Mouse (Mus musculus): ENCODE data around the gene Rel. TPM values are rescaled to one million over a fixed set of nuclear protein-coding genes. Genes with fewer than 3 reads are reported as not detected.
"Not testable (repeated sequence)": the region's sequence is repeated elsewhere in the genome, so short reads cannot be mapped to it uniquely, and the experiment has no call there.

Gene Rel
- polyA plus RNA-seq, 1 experiment from 2014 or later, result 1.3 TPM

DNA sequence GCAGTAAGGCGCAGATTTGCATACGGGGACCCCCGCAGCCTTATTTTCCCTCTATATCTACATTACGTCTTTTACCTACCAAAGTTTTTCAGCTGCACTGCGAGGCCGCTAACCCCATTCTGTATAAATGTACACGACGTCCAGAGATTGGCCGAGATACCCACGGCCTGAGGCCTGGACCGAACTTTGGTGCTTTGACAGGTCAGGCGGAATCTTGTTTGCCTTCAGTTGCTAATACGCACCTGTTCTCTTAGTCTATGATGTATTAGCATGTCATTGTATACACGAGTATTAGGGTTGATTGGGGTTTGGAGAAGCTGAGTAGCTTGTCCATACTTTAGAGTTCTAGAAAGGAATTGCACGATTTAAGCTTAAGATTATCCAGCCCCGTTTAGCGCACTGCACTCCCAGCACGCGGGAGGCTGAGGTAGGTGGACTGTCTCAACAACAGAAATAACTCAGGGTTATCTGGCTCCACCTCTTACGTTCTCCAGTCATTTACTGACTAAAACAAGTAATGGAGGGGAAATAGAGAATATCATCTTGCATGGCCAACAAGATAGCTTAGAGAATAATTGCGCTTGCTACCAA is 832 bp upstream of the Rel start:
- Histone ChIP-seq H3K4me3 (replicated peaks) (peak overlapping the region; percentile 81), H3K36me3 (no peaks in the 10 kb centered on the region), H3K4me1 (no peaks in the 10 kb centered on the region), H3K27ac (peak overlapping the region; percentile 98), H3K9me3 (no peaks in the 10 kb centered on the region), H3K27me3 (replicated peaks) (no peaks in the 10 kb centered on the region), H3K9ac (peak overlapping the region; percentile 62), H3K4me2 (peak overlapping the region; percentile 65)
- no peak; the same call in 1 of the 2 replicates for ATAC-seq (ENCODE audit: insufficient read depth, low FRiP score, low read depth)
- WGBS, result 7% methylated on average over 21 of the region's 21 CpGs

DNA sequence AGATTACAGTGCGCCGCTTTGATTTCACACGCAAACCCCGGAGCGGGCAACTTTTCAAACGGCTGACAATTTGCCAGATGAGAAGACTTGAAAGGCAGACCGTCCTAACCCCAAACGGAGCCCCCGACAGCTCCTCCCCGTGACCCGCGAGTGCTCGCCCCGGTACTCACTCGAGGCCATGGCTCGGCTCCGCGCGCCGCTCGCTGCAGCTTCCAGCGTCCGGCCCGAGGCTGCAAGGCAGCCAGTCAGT is 335 bp downstream of the Rel start:
- Histone ChIP-seq H3K4me3 (replicated peaks) (peak overlapping the region; percentile 81), H3K9ac (peak overlapping the region; percentile 62), H3K36me3 (no peaks in the 10 kb centered on the region), H3K4me2 (peak overlapping the region; percentile 65), H3K27me3 (replicated peaks) (no peaks in the 10 kb centered on the region), H3K9me3 (no peaks in the 10 kb centered on the region), H3K27ac (peak overlapping the region; percentile 98), H3K4me1 (no peaks in the 10 kb centered on the region)
- no peak for ATAC-seq (ENCODE audit: insufficient read depth, low FRiP score, low read depth)
- WGBS, result under 1% methylated on average over 24 of the region's 24 CpGs

DNA sequence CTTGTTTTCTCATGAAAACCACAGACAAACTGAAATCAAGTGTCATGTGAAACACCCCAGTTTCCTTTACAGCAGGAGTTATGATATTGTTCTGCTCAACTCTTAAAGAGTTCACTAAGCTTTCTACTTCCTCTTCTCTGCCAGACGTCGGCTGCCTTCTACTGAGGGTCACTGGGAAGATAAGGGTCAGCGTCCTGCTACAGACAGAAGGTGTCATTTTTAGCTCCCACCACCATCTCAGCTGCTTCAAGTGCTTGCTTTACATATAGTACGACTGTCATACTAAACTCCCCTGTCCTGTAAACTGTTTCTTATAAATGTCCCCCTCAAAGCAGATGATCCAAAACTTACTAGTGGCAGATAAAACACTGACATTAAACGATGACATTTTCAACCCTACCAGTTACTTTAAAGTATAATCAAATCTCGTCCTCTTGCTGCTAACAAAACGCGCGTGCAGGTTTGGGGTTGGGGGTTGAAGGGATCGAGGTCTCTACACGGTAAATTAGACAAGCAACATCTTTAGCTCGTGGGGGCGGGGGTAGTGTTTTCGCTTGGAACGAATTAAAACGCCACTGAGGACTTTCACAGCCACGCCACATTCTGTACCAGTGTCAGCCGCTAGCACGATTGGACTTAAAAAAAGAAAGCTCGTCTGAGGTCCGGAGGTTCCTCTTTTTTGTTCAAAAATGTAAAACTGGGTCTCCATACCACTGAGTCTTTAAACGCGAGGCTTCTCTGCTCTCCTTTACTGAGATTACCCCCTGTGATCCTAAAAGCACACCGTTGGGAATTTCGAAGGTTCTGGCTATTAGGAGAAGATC is 872 bp downstream of the Rel start:
- Histone ChIP-seq H3K9ac (peak overlapping the region; percentile 62), H3K36me3 (no peaks in the 10 kb centered on the region), H3K4me1 (no peaks in the 10 kb centered on the region), H3K9me3 (no peaks in the 10 kb centered on the region), H3K4me2 (peak overlapping the region; percentile 65), H3K27me3 (replicated peaks) (no peaks in the 10 kb centered on the region), H3K4me3 (replicated peaks) (peak overlapping the region; percentile 81), H3K27ac (peak overlapping the region; percentile 98)
- no peak for ATAC-seq (ENCODE audit: insufficient read depth, low FRiP score, low read depth)
- WGBS, result under 1% methylated on average over 25 of the region's 25 CpGs

DNA sequence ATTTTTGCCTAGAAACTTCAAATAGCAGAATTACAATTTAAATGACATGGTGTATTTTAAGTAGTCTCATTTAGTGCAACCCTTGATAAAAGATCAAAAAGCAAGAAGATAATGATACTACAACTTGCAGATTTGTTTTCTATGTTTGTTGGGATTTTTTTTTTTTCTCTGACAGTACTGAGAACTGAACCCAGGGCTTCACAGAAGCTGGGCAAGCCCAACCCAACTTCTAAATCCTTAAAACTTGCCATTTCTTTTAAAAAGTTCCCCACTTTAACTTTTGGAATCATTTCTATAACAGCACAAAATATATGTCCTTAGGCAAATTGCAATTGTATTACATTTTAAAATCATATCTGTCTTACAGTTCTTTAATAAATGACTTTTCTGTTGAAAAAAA is 1.7 kb downstream of the Rel start:
- no peaks in the 10 kb centered on the region for H3K36me3 ChIP-seq
- no peaks in the 10 kb centered on the region for H3K4me1 ChIP-seq
- ATAC-seq (ENCODE audit: insufficient read depth, low FRiP score, low read depth), result no peak
- H3K9ac ChIP-seq, result no peak overlapping the region
- no peaks in the 10 kb centered on the region for H3K9me3 ChIP-seq
- no peaks in the 10 kb centered on the region for H3K27me3 ChIP-seq (replicated peaks)
- H3K4me3 ChIP-seq (replicated peaks), result no peak overlapping the region
- H3K27ac ChIP-seq, result no peak overlapping the region
- no peak overlapping the region for H3K4me2 ChIP-seq

DNA sequence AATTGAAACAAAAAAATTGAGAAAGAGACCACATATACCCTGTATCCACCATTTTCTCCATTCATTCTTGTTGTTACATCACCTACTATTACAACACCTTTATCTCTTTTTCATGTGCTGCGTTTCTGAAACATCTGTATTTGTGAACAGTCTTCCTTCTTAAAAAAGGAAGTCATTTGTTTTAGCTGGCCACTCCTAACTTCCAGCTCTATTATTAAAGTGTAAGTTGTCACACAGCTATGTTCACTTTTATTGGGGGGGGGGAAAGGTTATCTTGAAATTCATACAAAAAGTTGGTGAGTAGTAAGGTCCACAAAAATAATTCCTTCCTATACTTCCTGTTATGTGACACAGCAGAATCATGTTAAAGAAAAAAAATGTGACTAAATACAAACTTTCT is 2.8 kb downstream of the Rel start:
- WGBS, result 48% methylated on average over 1 of the region's 1 CpGs
- no peak for ATAC-seq (ENCODE audit: insufficient read depth, low FRiP score, low read depth)

DNA sequence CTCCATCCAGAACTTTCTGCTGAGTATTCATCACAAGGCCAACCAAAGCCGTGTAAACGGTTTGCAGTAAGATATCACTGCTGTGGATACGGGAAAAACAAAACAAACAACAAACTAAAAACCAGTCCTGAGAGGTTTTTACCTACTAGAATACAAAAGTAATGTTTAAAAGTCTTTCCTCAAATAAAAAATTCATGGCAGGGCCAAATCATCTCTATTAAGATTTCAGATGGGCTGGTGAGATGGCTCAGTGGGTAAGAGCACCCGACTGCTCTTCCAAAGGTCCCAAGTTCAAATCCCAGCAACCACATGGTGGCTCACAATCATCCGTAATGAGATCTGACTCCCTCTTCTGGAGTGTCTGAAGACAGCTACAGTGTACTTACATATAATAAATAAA is 3.4 kb downstream of the Rel start:
- not testable (repeated sequence) for H3K36me3 ChIP-seq; H3K4me3 ChIP-seq (replicated peaks); ATAC-seq (ENCODE audit: insufficient read depth, low FRiP score, low read depth); H3K27ac ChIP-seq; H3K4me1 ChIP-seq; H3K27me3 ChIP-seq (replicated peaks); H3K4me2 ChIP-seq; H3K9me3 ChIP-seq; H3K9ac ChIP-seq
- 79% methylated on average over 5 of the region's 5 CpGs for WGBS

More for the DNA sequence above, 2.8 kb downstream of the Rel start:
- no peak overlapping the region for H3K27ac ChIP-seq
- H3K9me3 ChIP-seq, result no peaks in the 10 kb centered on the region
- no peak overlapping the region for H3K4me2 ChIP-seq
- H3K9ac ChIP-seq, result no peak overlapping the region
- no peak overlapping the region for H3K4me3 ChIP-seq (replicated peaks)
- H3K36me3 ChIP-seq, result no peaks in the 10 kb centered on the region
- H3K4me1 ChIP-seq, result no peaks in the 10 kb centered on the region
- no peaks in the 10 kb centered on the region for H3K27me3 ChIP-seq (replicated peaks)

DNA sequence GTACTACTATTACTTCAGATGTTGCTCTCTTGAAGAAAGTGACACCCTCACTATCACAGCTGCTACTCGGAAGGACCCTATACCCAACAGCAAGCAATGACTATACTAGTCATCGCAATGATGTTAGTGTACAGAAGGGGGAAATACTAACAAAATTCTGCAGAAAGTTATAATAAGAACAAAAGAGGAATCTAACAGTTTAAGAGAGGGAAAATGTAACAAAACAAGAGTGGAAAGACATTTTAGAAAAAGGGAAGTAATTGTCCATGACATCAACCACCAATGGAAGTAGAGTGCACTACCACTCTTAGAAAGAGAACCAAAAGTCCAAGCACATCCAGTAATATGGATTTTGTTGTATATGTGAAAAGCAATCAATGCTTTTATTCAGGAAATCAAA is 8.1 kb downstream of the Rel start:
- Histone ChIP-seq H3K9me3 (no peaks in the 10 kb centered on the region), H3K4me3 (replicated peaks) (no peak overlapping the region), H3K9ac (no peak overlapping the region), H3K27ac (no peak overlapping the region), H3K4me1 (no peaks in the 10 kb centered on the region), H3K27me3 (replicated peaks) (no peaks in the 10 kb centered on the region), H3K36me3 (no peaks in the 10 kb centered on the region), H3K4me2 (no peak overlapping the region)
- ATAC-seq (ENCODE audit: insufficient read depth, low FRiP score, low read depth), result no peak
- WGBS, result 89% methylated on average over 2 of the region's 2 CpGs

DNA sequence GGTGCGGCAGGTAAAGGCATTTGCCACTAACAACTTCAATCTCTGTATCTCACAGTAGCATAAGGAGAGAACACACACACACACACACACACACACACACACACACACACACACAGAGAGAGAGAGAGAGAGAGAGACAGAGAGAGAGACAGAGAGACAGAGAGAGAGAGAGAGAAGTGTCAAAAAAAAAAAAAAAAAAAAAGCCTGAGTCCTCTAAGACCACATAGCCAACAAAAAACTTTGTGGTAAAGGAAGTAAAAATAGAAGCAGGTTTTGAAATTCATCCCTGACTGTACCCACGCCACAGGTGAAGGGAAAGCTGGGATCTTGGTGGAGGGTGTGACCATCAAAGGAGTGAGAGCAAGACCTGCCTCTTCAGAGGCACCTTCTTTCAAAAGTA is 12.6 kb downstream of the Rel start:
- 74% methylated on average over 2 of the region's 2 CpGs for WGBS
- H3K9me3 ChIP-seq, result no peaks in the 10 kb centered on the region
- H3K9ac ChIP-seq, result no peak overlapping the region
- ATAC-seq (ENCODE audit: insufficient read depth, low FRiP score, low read depth), result no peak
- H3K4me2 ChIP-seq, result no peak overlapping the region
- no peaks in the 10 kb centered on the region for H3K36me3 ChIP-seq
- H3K27me3 ChIP-seq (replicated peaks), result no peaks in the 10 kb centered on the region
- H3K27ac ChIP-seq, result no peak overlapping the region
- H3K4me3 ChIP-seq (replicated peaks), result no peak overlapping the region
- H3K4me1 ChIP-seq, result no peaks in the 10 kb centered on the region

DNA sequence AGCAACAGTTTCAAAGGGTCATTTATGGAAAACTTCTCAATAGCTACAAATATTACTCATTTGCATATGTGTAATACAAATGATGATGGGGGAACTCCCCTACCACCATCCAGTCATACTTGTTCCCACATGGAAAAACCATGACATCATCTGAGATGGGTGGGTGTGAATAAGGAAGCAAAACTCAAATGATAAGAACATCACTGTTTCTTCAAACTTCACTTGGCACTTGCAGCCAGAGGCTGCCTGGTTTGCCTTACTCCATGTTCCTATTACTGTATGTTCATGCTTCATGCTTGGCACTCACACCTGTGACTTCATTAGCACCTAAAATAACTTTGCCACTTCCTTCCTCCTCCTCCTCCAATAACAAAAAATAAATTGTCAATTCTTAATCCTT is 16.4 kb downstream of the Rel start:
- H3K27ac ChIP-seq, result no peak overlapping the region
- H3K9me3 ChIP-seq, result no peaks in the 10 kb centered on the region
- ATAC-seq (ENCODE audit: insufficient read depth, low FRiP score, low read depth), result no peak
- H3K4me3 ChIP-seq (replicated peaks), result no peak overlapping the region
- no peaks in the 10 kb centered on the region for H3K36me3 ChIP-seq
- no peak overlapping the region for H3K9ac ChIP-seq
- no peak overlapping the region for H3K4me2 ChIP-seq
- H3K27me3 ChIP-seq (replicated peaks), result no peaks in the 10 kb centered on the region
- H3K4me1 ChIP-seq, result no peaks in the 10 kb centered on the region

DNA sequence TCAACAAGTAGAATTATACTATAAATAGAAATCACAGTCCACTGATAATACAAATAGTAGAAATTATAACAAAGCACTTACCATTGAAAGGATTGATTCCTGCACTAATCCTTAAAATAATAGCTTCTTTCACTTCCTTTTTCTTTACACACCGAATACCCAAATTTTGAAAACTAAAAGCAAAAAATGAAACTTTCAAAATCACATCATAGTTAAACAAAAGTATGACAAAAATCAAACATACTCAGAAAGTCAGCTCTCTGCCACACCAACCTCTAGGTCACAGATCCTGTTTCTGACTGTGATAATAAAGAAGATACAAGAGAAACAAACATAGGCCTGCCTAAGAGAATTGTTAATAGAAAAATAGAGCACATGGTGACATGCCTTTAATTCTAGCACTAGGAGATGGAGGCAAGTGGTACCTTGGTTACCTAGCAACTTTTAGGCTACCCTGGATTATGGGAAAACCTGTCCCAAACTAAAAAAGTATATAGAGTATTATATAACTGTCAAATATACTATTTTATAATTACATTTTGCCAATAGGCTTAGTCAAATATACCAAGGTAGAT is 17.5 kb downstream of the Rel start:
- no peak overlapping the region for H3K4me3 ChIP-seq (replicated peaks)
- H3K9ac ChIP-seq, result no peak overlapping the region
- H3K4me1 ChIP-seq, result no peaks in the 10 kb centered on the region
- WGBS, result 79% methylated on average over 1 of the region's 1 CpGs
- no peaks in the 10 kb centered on the region for H3K27me3 ChIP-seq (replicated peaks)
- no peaks in the 10 kb centered on the region for H3K36me3 ChIP-seq
- H3K27ac ChIP-seq, result no peak overlapping the region
- H3K4me2 ChIP-seq, result no peak overlapping the region
- H3K9me3 ChIP-seq, result no peaks in the 10 kb centered on the region
- no peak for ATAC-seq (ENCODE audit: insufficient read depth, low FRiP score, low read depth)

DNA sequence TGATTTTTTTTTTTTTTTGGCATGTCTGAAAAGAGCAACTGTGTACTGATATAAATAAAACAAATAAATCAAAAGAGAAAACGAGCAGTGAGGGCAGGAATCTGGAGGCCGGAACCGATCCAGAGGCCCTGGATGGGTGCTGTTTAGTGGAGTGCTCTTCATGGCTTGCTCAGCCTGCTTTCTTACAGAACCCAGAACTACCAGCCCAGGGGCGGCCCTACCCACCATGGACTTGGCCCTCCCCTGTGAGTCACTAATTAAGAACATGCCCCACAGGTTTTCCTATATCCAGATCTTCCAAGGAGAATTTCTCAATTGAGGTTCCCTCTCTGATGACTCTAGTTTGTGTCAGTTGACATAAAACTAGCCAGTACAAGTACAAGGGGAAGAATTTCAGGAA is 24.7 kb downstream of the Rel start:
- Histone ChIP-seq H3K4me2 (no peak overlapping the region), H3K9ac (no peak overlapping the region), H3K9me3 (no peaks in the 10 kb centered on the region), H3K4me1 (no peaks in the 10 kb centered on the region), H3K27me3 (replicated peaks) (no peaks in the 10 kb centered on the region), H3K36me3 (0 out of 2 replicates have a peak, but pooled peaks cover 4% of the 10 kb centered on the region), H3K27ac (no peak overlapping the region), H3K4me3 (replicated peaks) (no peak overlapping the region)
- no peak for ATAC-seq (ENCODE audit: insufficient read depth, low FRiP score, low read depth)
- WGBS, result 76% methylated on average over 4 of the region's 4 CpGs

DNA sequence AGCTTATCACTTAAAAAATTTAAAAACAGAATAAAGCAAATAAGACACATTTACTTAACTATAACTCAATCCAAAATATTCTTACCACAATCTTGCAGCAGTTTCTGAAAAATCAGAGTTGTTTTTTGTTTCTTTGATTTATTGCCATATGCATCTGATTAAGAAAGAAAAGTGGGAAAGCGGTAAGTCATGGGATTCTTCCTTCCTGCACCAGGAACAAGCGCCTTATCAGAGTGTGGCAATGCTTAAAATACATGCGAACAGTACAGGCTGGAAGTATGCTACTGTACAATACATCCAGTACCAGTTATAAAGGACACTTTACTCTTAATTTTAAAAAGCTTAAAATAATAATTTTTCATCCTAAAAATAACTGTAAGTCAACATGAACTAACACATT is 26.4 kb downstream of the Rel start:
- 86% methylated on average over 3 of the region's 3 CpGs for WGBS
- Histone ChIP-seq H3K27me3 (replicated peaks) (no peaks in the 10 kb centered on the region), H3K4me3 (replicated peaks) (no peak overlapping the region), H3K9ac (no peak overlapping the region), H3K27ac (no peak overlapping the region), H3K4me2 (no peak overlapping the region), H3K9me3 (no peaks in the 10 kb centered on the region), H3K4me1 (no peaks in the 10 kb centered on the region), H3K36me3 (0 out of 2 replicates have a peak, but pooled peaks cover 4% of the 10 kb centered on the region)
- ATAC-seq (ENCODE audit: insufficient read depth, low FRiP score, low read depth), result no peak

Data from stomach, embryonic 15.5 days (tissue).